Mouse (Mus musculus) forebrain, embryonic 14.5 days (tissue): Measurements from ENCODE around the gene Rc3h2. TPM values are rescaled to one million over a fixed set of nuclear protein-coding genes. Genes with fewer than 3 reads are reported as not detected.

Experiments used
- ATAC-seq: fragments of 200-750 bp; cut with Nextera tagmentation; 2 replicates; pipeline ENCODE4 v1.8.0; 2017; ENCODE audit warnings: mild to moderate bottlenecking, moderate library complexity
- DNase-seq: peaks from one replicate; pipeline ENCODE4 v3.0.0-alpha.2; 2015; ENCODE audit warnings: low spot score
- H3K27ac ChIP-seq: fragments of 300-500 bp; sonication (generic); 2 replicates; pipeline ENCODE4 v1.5.1; 2014; ENCODE audit warnings: low read depth, mild to moderate bottlenecking, control low read depth, low read length, moderate library complexity
- H3K27me3 ChIP-seq: fragments of 300-500 bp; sonication (generic); replicated peaks from 2 replicates; pipeline ENCODE4 v1.6.1; 2014; ENCODE audit warnings: low read length, control low read depth, mixed read lengths; ENCODE audit not compliant: control insufficient read depth, insufficient read depth
- H3K36me3 ChIP-seq: fragments of 300-500 bp; sonication (generic); 2 replicates; pipeline ENCODE4 v1.6.1; 2014; ENCODE audit warnings: low read length, control low read depth; ENCODE audit not compliant: control insufficient read depth, insufficient read depth
- H3K4me1 ChIP-seq: fragments of 300-500 bp; sonication (generic); 2 replicates; pipeline ENCODE4 v1.6.1; 2014; ENCODE audit warnings: antibody characterized with exemption, low read length, control low read depth; ENCODE audit not compliant: control insufficient read depth, insufficient read depth
- H3K4me2 ChIP-seq: fragments of 300-500 bp; sonication (generic); 2 replicates; pipeline ENCODE4 v1.6.1; 2014; ENCODE audit warnings: mild to moderate bottlenecking, control low read depth, low read length
- H3K4me3 ChIP-seq: fragments of 300-500 bp; sonication (generic); 2 replicates; pipeline ENCODE4 v1.5.1; 2014; ENCODE audit warnings: low read depth, low read length, control low read depth
- H3K9ac ChIP-seq: fragments of 300-500 bp; sonication (generic); 2 replicates; pipeline ENCODE4 v1.6.1; 2014; ENCODE audit warnings: mild to moderate bottlenecking, low read length, control low read depth, moderate library complexity
- H3K9me3 ChIP-seq: fragments of 300-500 bp; sonication (generic); replicated peaks from 2 replicates; pipeline ENCODE4 v1.6.1; 2016; ENCODE audit warnings: low read length, control low read depth, mixed read lengths; ENCODE audit not compliant: control insufficient read depth
- WGBS: fragments of 180-500 bp; shearing (Covaris S2); extraction: QIAGEN DNeasy Blood & Tissue Kit; methylation state at CpG from one replicate; pipeline ENCODE4 v1.1.7; 2014; 5-methylcytosine and 5-hydroxymethylcytosine counted together
- polyA plus RNA-seq: library from polyadenylated mRNA; unstranded; fragments of >200 nt; fragmentation: Nextera tagmentation; extraction: Ambion mirVana; gene quantifications from 2 replicates; pipeline ENCODE4 v1.2.1, GENCODE M21; 2014

Rc3h2 gene
- polyA plus RNA-seq, 1 experiment from 2014 or later = 19.2 TPM

DNA sequence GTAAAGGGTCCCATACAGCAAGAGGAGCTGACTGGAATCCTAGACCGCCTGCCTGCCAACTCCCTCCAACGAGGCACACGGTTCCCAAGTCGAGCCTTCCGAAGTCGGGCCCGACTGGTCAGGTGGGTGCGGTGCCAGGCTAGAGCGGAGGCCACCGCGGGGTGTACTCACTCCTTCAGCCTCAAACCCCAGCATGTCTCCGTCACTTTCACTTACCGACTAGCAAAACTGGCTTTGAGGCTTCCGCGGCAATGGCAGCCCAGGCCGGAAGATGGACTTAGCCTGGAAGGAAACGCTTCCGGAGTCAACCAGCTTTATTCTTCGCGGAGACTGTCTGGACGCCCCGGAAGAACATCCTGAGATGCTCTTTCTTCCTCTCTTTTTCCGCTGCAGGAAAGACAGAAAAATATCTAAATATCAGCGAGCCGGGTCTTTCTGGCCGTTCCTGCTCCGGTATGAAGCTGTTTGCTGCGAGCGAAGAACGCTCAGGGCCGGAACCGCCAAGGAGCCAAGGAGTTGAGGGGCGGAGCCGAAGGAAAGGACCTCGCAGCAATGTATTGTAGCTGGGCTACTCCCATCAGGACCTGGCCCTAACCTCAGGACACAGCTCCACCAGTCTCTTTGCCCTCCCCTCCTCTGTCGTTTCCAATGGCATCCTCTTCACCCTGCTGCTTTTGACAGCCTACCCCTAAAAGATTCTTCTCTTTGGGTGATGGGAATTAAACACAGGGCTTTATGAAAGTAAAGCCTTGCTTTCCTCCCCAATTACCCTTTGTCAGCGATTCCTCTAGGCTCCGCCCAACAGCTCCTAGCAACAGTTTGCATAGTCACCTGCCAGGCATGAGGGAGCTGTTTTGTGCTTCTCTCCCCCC lies 8.1 kb upstream of the Rc3h2 start:
- DNase-seq = peak; percentile 98
- peak overlapping the region; percentile 88 for H3K4me2 ChIP-seq
- H3K4me3 ChIP-seq = peak overlapping the region; percentile 72
- peaks cover 25% of the 10 kb centered on the region for H3K36me3 ChIP-seq
- H3K9ac ChIP-seq = peak overlapping the region; percentile 74
- no peaks in the 10 kb centered on the region for H3K9me3 ChIP-seq
- peak; percentile 97 for ATAC-seq
- peaks cover 7% of the 10 kb centered on the region for H3K4me1 ChIP-seq
- WGBS = under 1% methylated on average over 38 of the region's 38 CpGs
- peak overlapping the region; percentile 96 for H3K27ac ChIP-seq
- H3K27me3 ChIP-seq = no peaks in the 10 kb centered on the region

DNA sequence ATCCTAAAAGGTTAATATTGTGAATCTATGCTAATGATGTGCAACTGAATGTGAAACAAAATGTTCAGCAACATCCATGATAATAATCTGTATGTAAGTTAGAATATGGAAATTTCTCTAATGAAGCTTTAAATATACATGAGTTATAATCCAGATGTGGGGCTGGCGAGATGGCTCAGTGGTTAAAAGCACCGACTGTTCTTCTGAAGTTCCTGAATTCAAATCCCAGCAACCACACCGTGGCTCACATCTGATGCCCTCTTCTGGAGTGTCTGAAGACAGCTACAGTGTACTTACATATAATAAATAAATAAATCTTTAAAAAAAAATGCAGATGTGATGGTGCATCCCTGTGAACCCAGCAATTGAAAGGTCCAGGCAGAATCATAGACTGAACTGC lies 968 bp upstream of the Rc3h2 start:
- no peaks in the 10 kb centered on the region for H3K27me3 ChIP-seq
- H3K36me3 ChIP-seq = peaks cover 15% of the 10 kb centered on the region
- H3K4me3 ChIP-seq = no peak overlapping the region
- H3K9ac ChIP-seq = no peak overlapping the region
- H3K4me1 ChIP-seq = peaks cover 12% of the 10 kb centered on the region
- no peak for DNase-seq
- H3K9me3 ChIP-seq = no peaks in the 10 kb centered on the region
- 51% methylated on average over 3 of the region's 3 CpGs for WGBS
- H3K27ac ChIP-seq = no peak overlapping the region
- no peak for ATAC-seq
- H3K4me2 ChIP-seq = no peak overlapping the region

DNA sequence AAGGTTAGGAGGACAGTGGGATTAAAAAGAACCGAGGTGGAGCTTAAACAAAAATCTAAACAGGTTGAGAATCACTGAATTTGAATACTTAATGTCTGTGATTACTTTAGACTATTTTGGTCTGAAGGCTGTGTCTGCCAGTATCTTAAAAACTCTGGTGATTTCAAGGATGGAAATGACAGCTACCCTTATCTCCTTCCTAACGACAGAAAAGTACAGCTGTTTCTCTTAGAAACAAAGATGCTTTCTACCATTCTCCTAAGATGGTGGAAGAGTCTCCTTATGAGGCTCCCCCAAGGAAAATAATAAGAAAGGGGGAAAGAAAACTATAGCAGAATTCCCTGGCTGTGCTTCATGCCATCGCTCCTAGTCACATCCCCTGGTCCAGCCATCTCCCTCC lies 800 bp downstream of the Rc3h2 start:
- Histone ChIP-seq H3K9ac (peak overlapping the region; percentile 98), H3K36me3 (peaks cover 9% of the 10 kb centered on the region; the same call in 1 of the 2 replicates), H3K4me2 (peak overlapping the region; percentile 73), H3K27ac (peak overlapping the region; percentile 96), H3K9me3 (no peaks in the 10 kb centered on the region), H3K27me3 (no peaks in the 10 kb centered on the region), H3K4me1 (peaks cover 12% of the 10 kb centered on the region), H3K4me3 (peak overlapping the region; percentile 91)
- WGBS = 4% methylated on average over 3 of the region's 3 CpGs
- DNase-seq (no peak), ATAC-seq (no peak)

DNA sequence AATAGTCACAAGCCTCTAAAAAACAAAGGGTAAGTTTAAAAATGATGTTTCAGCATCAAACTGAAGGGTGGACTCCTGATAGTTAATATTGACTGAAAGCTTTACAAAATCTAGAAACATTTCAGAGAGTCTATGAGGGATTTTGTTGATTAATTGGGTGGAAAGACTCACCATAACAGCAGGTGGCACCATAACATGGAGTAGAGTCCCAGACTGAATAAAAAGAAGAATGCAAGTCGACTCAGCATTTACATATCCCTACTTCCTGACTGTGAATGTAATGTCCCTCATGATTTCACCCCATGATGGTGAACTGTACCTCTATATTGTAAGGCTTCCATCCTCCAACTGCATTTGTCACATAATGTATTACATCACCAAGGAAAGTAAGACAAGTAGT lies 27.2 kb downstream of the Rc3h2 start:
- Histone ChIP-seq H3K27me3 (no peaks in the 10 kb centered on the region), H3K4me1 (no peaks in the 10 kb centered on the region), H3K27ac (no peak overlapping the region), H3K4me3 (no peak overlapping the region), H3K9me3 (no peaks in the 10 kb centered on the region), H3K4me2 (no peak overlapping the region), H3K9ac (no peak overlapping the region), H3K36me3 (peaks cover 28% of the 10 kb centered on the region)
- DNase-seq (no peak), ATAC-seq (no peak)
- 36% methylated on average over 1 of the region's 1 CpGs for WGBS

DNA sequence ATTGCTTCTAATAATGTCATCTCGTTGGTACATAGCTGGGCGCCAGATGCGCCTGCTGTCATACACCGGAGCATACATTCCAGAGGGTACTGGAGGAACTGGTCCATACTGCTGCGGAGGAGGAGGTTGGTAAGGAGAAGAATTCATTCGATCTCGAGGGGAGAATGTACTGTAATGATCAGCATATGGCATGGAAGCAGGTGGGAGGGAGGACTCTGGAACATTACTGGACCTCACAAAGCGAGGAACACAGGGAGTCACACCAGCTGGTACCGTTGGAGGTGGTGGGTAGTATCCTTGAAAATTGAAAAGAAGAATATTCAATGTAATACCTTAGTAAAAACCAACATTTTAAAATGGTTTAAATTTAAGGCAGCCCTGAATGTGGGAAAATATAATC lies 39.8 kb downstream of the Rc3h2 start:
- Histone ChIP-seq H3K4me1 (no peaks in the 10 kb centered on the region), H3K36me3 (peaks cover 51% of the 10 kb centered on the region), H3K27me3 (no peaks in the 10 kb centered on the region), H3K4me2 (no peak overlapping the region), H3K9ac (no peak overlapping the region), H3K27ac (no peak overlapping the region), H3K9me3 (no peaks in the 10 kb centered on the region), H3K4me3 (no peak overlapping the region)
- no peak for DNase-seq
- ATAC-seq = no peak
- 94% methylated on average over 9 of the region's 9 CpGs for WGBS

DNA sequence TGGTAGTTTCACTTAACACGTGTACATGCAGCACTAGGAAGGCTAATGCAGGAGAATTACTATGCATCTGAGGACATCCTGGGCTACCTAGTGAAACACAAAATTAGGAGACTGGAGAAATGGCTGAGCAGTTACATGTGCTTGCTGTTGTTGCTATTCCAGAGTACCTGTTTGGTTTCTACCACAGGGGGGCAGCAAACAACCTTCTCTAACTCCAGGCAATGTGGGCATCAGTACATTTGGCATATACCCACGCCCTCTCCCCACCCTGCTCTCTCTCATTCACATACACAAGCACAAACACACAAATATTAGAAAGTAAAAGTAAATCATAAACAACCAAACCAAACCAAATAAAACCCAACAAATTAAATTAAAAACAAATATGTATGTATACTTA lies 42.5 kb downstream of the Rc3h2 start:
- ATAC-seq = peak; percentile 75; the same call in 1 of the 2 replicates
- DNase-seq = peak; percentile 73

DNA sequence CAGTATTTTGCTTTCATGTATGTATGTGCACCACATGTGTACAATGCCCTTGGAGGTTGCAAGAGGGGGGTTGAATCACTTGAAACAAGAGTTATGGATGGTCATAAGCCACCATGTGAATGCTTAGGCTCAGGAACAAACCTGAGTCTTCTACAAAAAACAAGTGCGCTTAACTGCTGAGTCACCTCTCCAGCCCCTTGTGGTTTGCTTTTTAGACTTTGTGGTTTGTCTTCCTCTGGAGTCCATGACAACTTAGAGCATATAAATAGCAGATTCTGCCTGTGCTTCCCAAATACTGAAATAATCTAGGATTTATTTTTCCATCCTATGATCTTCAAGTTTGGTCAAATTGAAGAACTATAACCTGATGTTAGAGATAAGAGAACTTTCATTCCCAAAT lies 46.7 kb downstream of the Rc3h2 start:
- Histone ChIP-seq H3K9ac (no peak overlapping the region), H3K27ac (no peak overlapping the region), H3K27me3 (no peaks in the 10 kb centered on the region), H3K4me1 (no peaks in the 10 kb centered on the region), H3K36me3 (peaks cover 57% of the 10 kb centered on the region), H3K4me3 (no peak overlapping the region), H3K4me2 (no peak overlapping the region), H3K9me3 (no peaks in the 10 kb centered on the region)
- DNase-seq = no peak
- ATAC-seq = no peak
- WGBS = 95% methylated on average over 1 of the region's 1 CpGs

More for the DNA sequence above, 42.5 kb downstream of the Rc3h2 start:
- H3K4me1 ChIP-seq = no peaks in the 10 kb centered on the region
- H3K9me3 ChIP-seq = no peaks in the 10 kb centered on the region
- H3K36me3 ChIP-seq = peaks cover 64% of the 10 kb centered on the region
- no peaks in the 10 kb centered on the region for H3K27me3 ChIP-seq
- H3K27ac ChIP-seq = no peak overlapping the region
- H3K4me2 ChIP-seq = no peak overlapping the region
- WGBS = 59% methylated on average over 2 of the region's 2 CpGs
- H3K9ac ChIP-seq = no peak overlapping the region
- H3K4me3 ChIP-seq = no peak overlapping the region

DNA sequence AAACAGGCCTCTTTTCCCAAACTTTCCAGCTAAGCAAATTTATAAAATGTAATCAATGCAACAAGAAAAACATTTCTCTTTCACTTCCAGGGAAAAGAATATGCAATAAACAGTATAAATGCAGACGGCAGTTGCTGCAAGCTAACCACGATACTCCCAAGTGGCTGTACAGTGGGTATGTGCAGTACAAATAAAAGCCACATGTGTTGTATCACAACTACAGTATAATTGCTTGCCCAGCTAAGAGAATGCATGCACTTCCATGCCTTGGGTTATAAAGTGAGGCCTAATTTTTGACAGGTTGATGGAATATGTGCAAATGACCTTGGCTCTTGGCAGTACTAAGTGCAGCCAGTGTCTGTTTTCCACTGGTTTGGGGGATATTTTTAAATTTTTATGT lies 52.1 kb downstream of the Rc3h2 start:
- no peak overlapping the region for H3K9ac ChIP-seq
- H3K4me2 ChIP-seq = no peak overlapping the region
- H3K27ac ChIP-seq = no peak overlapping the region
- H3K9me3 ChIP-seq = no peaks in the 10 kb centered on the region
- no peaks in the 10 kb centered on the region for H3K27me3 ChIP-seq
- DNase-seq (no peak), ATAC-seq (no peak)
- peaks cover 19% of the 10 kb centered on the region for H3K36me3 ChIP-seq
- H3K4me1 ChIP-seq = no peaks in the 10 kb centered on the region
- 92% methylated on average over 2 of the region's 2 CpGs for WGBS
- H3K4me3 ChIP-seq = no peak overlapping the region

DNA sequence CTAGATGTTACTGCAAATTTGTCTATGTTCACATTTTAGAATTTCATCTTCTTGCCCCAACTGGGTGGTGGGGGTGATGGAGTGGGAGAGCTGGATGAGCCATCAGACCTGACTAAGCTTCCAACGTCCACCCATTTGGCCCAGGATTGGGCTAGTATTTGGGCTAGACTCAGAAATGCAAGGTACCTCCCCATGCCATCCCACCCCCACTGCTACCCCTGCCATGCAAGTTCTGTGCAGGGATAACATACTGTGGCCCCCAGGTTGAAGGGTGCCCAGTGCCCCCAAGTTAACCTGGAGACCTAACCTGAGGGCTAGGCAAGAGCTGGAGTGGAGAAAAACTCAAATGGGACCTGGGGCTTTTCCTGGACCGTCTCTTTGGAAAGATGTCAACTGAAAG lies 62.8 kb downstream of the Rc3h2 start:
- WGBS = 96% methylated on average over 2 of the region's 2 CpGs
- H3K4me2 ChIP-seq = no peak overlapping the region
- no peak for DNase-seq

More for the DNA sequence above, 62.8 kb downstream of the Rc3h2 start:
- H3K9me3 ChIP-seq = no peaks in the 10 kb centered on the region
- no peak overlapping the region for H3K9ac ChIP-seq
- peaks cover 17% of the 10 kb centered on the region for H3K36me3 ChIP-seq
- no peak for ATAC-seq
- H3K4me1 ChIP-seq = no peaks in the 10 kb centered on the region; the same call in 1 of the 2 replicates
- H3K27me3 ChIP-seq = no peaks in the 10 kb centered on the region
- no peak overlapping the region for H3K4me3 ChIP-seq
- no peak overlapping the region for H3K27ac ChIP-seq
